Mouse (Mus musculus) fat pad, adult 2 months (tissue): ENCODE data around the gene Moxd1.
A peak's percentile ranks its signal among the peaks of the same experiment; 100 is the strongest.
"Not testable (repeated sequence)": the region's sequence is repeated elsewhere in the genome, so short reads cannot be mapped to it uniquely, and the experiment has no call there.

Source experiments
- DNase-seq: peaks from one replicate; pipeline ENCODE4 v3.0.0-alpha.2; 2011; ENCODE audit warnings: low read depth, low spot score; ENCODE audit errors: extremely low read depth

The Moxd1 gene

GRCm38 (mm10) chr10:24267520-24267919 lies 44.2 kb downstream of the Moxd1 start:
- DNase-seq, result no peak

- no peak for DNase-seq
Observed at GRCm38 (mm10) chr10:24271077-24271637, 47.8 kb downstream of the Moxd1 start.

- peak; percentile 49 for DNase-seq
Observed at GRCm38 (mm10) chr10:24276211-24276610, 52.9 kb downstream of the Moxd1 start.

GRCm38 (mm10) chr10:24282650-24283049 lies 59.3 kb downstream of the Moxd1 start:
- DNase-seq, result peak; percentile 63

GRCm38 (mm10) chr10:24291611-24292010 lies 68.3 kb downstream of the Moxd1 start:
- DNase-seq, result no peak

- no peak for DNase-seq
Observed at GRCm38 (mm10) chr10:24292671-24293070, 69.4 kb downstream of the Moxd1 start.

GRCm38 (mm10) chr10:24296608-24297007 lies 73.3 kb downstream of the Moxd1 start:
- no peak for DNase-seq

GRCm38 (mm10) chr10:24297792-24298191 lies 74.5 kb downstream of the Moxd1 start:
- DNase-seq, result no peak

- no peak for DNase-seq
Observed at GRCm38 (mm10) chr10:24298260-24299244, 75.2 kb downstream of the Moxd1 start.

GRCm38 (mm10) chr10:24312191-24312611 lies 88.9 kb downstream of the Moxd1 start:
- DNase-seq, result no peak

- no peak for DNase-seq
Observed at GRCm38 (mm10) chr10:24317126-24317836, 94.0 kb downstream of the Moxd1 start.

GRCm38 (mm10) chr10:24320326-24320725 lies 97.0 kb downstream of the Moxd1 start:
- no peak for DNase-seq

GRCm38 (mm10) chr10:24323066-24323465 lies 99.7 kb downstream of the Moxd1 start:
- DNase-seq, result no peak

GRCm38 (mm10) chr10:24327265-24327664 lies 103.9 kb downstream of the Moxd1 start:
- not testable (repeated sequence) for DNase-seq

- DNase-seq, result no peak
Observed at GRCm38 (mm10) chr10:24332799-24333198, 109.5 kb downstream of the Moxd1 start.

GRCm38 (mm10) chr10:24339593-24340143 lies 116.4 kb downstream of the Moxd1 start:
- no peak for DNase-seq

- no peak for DNase-seq
Observed at GRCm38 (mm10) chr10:24340551-24341213, 117.4 kb downstream of the Moxd1 start.

- no peak for DNase-seq
Observed at GRCm38 (mm10) chr10:24341214-24341589, 117.9 kb downstream of the Moxd1 start.

GRCm38 (mm10) chr10:24343068-24343467 lies 119.8 kb downstream of the Moxd1 start:
- DNase-seq, result no peak
